Mouse (Mus musculus): ENCODE measurements around the gene Gm6902. TPM values are rescaled to one million over a fixed set of nuclear protein-coding genes. Genes with fewer than 3 reads are reported as not detected.
"Not testable (repeated sequence)": the region's sequence is repeated elsewhere in the genome, so short reads cannot be mapped to it uniquely, and the experiment has no call there.

Gene Gm6902
- not detected in 2 replicates for polyA plus RNA-seq (2014; fragmentation: Nextera tagmentation; extraction: Ambion mirVana)

DNA sequence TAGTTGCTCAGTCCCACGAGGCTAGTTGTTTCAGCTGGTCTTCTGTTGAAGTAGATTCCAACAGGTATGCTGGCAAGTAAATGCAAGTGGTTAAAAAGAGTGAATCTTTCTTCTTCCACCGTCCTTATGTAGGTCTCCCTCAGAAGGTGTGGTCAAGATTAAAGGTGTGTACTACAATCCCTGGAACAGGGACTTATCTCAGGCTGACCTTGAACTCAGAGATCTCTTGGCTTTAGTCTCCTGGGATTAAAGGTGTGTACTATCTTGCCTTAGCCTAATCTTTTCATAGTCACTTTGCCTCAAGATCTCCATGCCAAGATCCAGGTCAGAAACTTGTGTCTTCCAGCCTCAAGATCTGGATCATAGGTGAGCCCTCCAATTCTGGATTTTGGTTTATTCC, at the start of gene Gm6902:
TSS of gene Gm6902 (minus strand) at position 101 of the 400 bp plus-strand sequence.
- not testable (repeated sequence) for ATAC-seq (replicated peaks; ENCODE audit: low FRiP score, low TSS enrichment, low read depth); H3K4me3 ChIP-seq (ENCODE audit: low read depth, low read length); H3K36me3 ChIP-seq (ENCODE audit: control insufficient read depth, insufficient read depth, low read length); DNase-seq (ENCODE audit: low spot score); H3K4me2 ChIP-seq (ENCODE audit: low read length); H3K9me3 ChIP-seq (ENCODE audit: control insufficient read depth, low read length); H3K9ac ChIP-seq (ENCODE audit: low read length); H3K4me1 ChIP-seq (replicated peaks; ENCODE audit: control insufficient read depth, insufficient read depth, low read length); H3K27me3 ChIP-seq (replicated peaks; ENCODE audit: control insufficient read depth, insufficient read depth, low read length); H3K27ac ChIP-seq (ENCODE audit: low read depth)
- WGBS, result no CpG with 5 or more reads among the region's 2 CpGs

DNA sequence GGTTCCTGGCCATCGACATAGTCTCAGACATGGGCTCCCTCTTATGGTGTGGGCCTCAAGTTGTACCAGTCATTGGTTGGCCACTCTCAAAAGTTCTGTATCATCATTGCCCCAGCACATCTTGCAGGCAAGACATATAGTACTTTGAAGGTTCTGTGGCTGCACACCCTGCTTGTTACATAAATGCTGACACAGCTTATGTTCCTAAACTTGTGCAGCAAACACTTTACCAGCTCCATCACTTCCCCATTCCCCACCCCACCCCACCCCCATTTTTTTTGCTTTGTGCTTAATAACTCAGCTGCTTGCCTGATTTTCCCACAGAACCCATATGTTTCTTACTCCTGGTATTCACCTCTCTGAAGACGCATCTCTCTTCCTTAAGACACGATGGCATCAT, 22.2 kb upstream of the Gm6902 start, which contains the start of gene Nlrp4e:
TSS of gene Nlrp4e (plus strand) at position 301 of the 400 bp plus-strand sequence.
- not testable (repeated sequence) for H3K4me3 ChIP-seq (ENCODE audit: low read depth, low read length); H3K27me3 ChIP-seq (replicated peaks; ENCODE audit: control insufficient read depth, insufficient read depth, low read length); DNase-seq (ENCODE audit: low spot score); H3K4me2 ChIP-seq (ENCODE audit: low read length); H3K27ac ChIP-seq (ENCODE audit: low read depth); H3K4me1 ChIP-seq (replicated peaks; ENCODE audit: control insufficient read depth, insufficient read depth, low read length); H3K9ac ChIP-seq (ENCODE audit: low read length); H3K9me3 ChIP-seq (ENCODE audit: control insufficient read depth, low read length); ATAC-seq (replicated peaks; ENCODE audit: low FRiP score, low TSS enrichment, low read depth); H3K36me3 ChIP-seq (ENCODE audit: control insufficient read depth, insufficient read depth, low read length)
- whole genome bisulfite sequencing, result 85% methylated on average over 3 of the region's 3 CpGs

DNA sequence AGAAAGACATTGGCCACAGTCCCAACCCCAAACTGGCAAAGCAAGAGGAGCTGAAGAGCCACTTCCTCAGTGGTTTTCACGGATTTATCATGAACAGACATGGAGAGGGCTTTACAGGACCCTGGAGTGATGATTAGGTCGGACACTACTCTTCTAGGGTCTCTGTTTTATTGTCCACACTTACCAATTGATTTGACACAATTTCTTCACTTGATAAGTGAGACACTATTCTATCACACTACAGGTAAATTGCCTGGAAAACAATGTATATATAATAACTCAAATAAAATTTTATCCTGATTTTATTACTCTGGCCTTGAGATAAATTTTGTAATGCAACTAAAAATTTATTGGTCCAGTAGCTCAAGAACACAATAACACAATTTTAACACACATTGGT, 27.1 kb downstream of the Gm6902 start, which contains the start of gene Vmn1r166:
TSS of gene Vmn1r166 (minus strand) at position 101 of the 400 bp plus-strand sequence.
- not testable (repeated sequence) for H3K4me3 ChIP-seq (ENCODE audit: low read depth, low read length); H3K4me2 ChIP-seq (ENCODE audit: low read length); H3K27me3 ChIP-seq (replicated peaks; ENCODE audit: control insufficient read depth, insufficient read depth, low read length); H3K27ac ChIP-seq (ENCODE audit: low read depth); H3K9me3 ChIP-seq (ENCODE audit: control insufficient read depth, low read length); H3K36me3 ChIP-seq (ENCODE audit: control insufficient read depth, insufficient read depth, low read length); H3K4me1 ChIP-seq (replicated peaks; ENCODE audit: control insufficient read depth, insufficient read depth, low read length); H3K9ac ChIP-seq (ENCODE audit: low read length); DNase-seq (ENCODE audit: low spot score); ATAC-seq (replicated peaks; ENCODE audit: low FRiP score, low TSS enrichment, low read depth)
- no CpG with 5 or more reads among the region's 2 CpGs for WGBS

Other genes with a start within 250 kb of the Gm6902 start
- not detected in 2 replicates for gene Vmn1r163, start 223.4 kb downstream of the Gm6902 start, polyA plus RNA-seq (2014; fragmentation: Nextera tagmentation; extraction: Ambion mirVana)
- not detected in 2 replicates for gene Gm8720, start 211.4 kb downstream of the Gm6902 start, polyA plus RNA-seq (2014; fragmentation: Nextera tagmentation; extraction: Ambion mirVana)
- not detected in 2 replicates for gene Gm10662, start 134.4 kb downstream of the Gm6902 start, polyA plus RNA-seq (2014; fragmentation: Nextera tagmentation; extraction: Ambion mirVana)
- gene Vmn1r165, start 61.6 kb downstream of the Gm6902 start, polyA plus RNA-seq (2014; fragmentation: Nextera tagmentation; extraction: Ambion mirVana), result not detected in 2 replicates
- gene Vmn1r166, start 27.2 kb downstream of the Gm6902 start, polyA plus RNA-seq (2014; fragmentation: Nextera tagmentation; extraction: Ambion mirVana), result not detected in 2 replicates
- not detected in 2 replicates for gene Nlrp4e, start 22.3 kb upstream of the Gm6902 start, polyA plus RNA-seq (2014; fragmentation: Nextera tagmentation; extraction: Ambion mirVana)
- not detected in 2 replicates for gene Nlrp5, start 107.0 kb upstream of the Gm6902 start, polyA plus RNA-seq (2014; fragmentation: Nextera tagmentation; extraction: Ambion mirVana)
- not detected in 2 replicates for gene Vmn1r167, start 228.3 kb upstream of the Gm6902 start, polyA plus RNA-seq (2014; fragmentation: Nextera tagmentation; extraction: Ambion mirVana)